Mouse (Mus musculus): ENCODE results near the gene Aff3.

The Aff3 gene

GRCm38 (mm10) chr1:38201796-38202195, 463.0 kb downstream of the Aff3 start:
- in situ Hi-C loops (cut with MboI; ENCODE audit: low pct_unique_long_range_greater_than_20kb in 1 of 2, low sequenced_read_pairs in 2 of 2, unreplicated experiment in 1 of 2): no loop called here

DNA sequence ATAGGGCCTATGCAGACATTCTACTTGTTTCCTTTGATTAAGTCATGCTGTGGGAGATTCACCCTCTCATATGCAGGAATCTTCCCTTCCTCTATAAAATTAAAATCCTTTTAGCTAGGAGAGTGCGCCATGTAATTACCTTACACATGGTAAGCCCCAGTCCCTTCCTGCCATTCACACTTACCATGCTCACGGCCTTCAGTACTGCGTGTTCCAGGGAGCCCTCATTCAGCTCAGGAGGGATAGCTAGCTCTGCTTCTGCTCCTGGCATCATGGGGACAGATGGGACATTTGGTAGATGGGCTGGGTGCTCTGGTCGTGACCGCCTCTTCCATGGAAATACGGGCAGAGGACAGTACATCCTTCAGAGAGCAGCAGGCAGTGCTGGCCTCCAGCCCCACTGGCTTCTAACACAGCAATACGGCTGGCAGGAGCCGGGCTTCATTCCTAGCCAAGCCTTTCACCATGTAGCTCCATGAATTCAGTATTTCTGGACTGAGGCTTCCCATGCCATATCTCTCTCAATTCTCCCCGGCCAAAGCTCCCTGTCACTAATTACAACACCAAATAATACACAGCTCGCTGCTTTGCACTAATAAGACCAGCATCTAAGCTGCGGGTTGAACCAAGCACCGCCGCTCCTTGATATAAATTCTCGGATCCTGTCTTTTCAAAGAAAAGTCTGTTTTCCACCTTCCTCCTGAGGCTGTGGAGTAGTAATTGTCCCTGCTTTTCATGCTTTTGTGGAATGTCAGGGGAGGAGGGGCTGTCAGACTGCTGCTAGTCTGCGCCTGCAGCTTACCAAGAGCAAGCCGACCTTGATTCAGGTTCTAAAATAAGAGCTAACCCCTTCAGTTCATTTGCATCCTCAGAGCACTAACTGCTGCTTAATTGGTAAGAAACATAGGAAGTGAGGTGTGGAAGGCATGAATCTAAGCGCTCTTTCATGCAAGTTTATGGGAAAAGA, 464.8 kb downstream of the Aff3 start:
- in situ Hi-C loops (cut with MboI; ENCODE audit: low pct_unique_long_range_greater_than_20kb in 1 of 2, low sequenced_read_pairs in 2 of 2, unreplicated experiment in 1 of 2): loop anchor here (25.0 kb wide), 1 partner anchor 562 kb away; no protein-coding TSS in a partner anchor

DNA sequence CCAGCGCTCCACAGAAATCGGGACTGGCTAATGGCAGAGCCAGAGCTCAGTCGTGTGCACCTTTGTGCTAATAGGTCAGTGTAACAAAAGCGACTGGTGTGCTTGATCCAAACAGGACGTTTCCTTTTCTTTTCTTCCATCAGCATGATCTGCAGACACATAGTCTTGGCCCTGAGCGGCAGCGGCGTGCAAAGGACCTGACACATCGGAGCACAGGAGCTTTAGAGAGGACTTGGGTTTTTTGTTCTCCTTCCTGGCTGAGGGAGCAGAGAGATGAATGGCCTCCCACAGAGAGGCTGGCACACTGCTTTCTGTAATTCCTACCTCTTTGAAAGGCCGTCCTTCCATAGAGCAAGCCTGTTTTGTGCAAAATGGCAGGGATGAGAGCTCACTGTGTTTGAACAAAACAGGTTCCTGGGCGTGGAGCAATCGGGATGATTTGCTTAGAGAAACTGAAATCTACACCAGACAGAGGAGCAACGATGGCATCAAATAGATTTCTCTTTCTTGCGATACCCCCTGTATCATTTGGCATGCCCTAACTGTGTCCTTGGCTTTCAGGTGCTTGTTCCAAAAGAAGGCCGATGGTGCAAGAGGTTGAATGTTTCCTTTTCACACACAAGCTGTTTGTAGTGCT, 466.2 kb downstream of the Aff3 start:
- in situ Hi-C loops (cut with MboI; ENCODE audit: low pct_unique_long_range_greater_than_20kb in 1 of 2, low sequenced_read_pairs in 2 of 2, unreplicated experiment in 1 of 2): loop anchor here (25.0 kb wide), 1 partner anchor 564 kb away; no protein-coding TSS in a partner anchor

DNA sequence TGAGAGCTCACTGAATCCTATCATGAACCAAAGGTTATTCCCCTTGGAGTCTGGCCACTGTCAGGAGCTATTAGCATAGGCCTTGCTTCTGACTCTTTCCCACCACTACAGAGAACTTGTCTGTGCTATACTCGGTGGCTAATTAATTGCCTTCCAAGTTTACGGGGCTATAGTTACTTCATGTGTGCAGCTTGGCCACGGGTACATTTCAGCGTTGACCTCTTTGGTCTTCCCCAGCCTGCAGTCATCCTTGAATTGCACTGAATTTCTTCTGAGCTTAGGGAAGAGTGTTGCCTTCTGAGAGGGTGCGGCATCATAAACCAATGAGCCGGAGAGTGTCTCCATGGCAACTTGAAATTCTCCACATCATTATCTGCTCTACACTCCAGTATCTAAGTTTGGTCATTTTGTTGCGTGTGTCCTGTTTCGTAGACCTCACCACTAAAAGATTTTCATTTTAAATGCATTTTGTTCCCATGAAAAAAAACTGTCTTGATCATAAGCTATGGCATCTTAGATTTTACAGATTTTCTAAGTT, 467.5 kb downstream of the Aff3 start:
- in situ Hi-C loops (cut with MboI; ENCODE audit: low pct_unique_long_range_greater_than_20kb in 1 of 2, low sequenced_read_pairs in 2 of 2, unreplicated experiment in 1 of 2): loop anchor here (25.0 kb wide), 1 partner anchor 565 kb away; no protein-coding TSS in a partner anchor

DNA sequence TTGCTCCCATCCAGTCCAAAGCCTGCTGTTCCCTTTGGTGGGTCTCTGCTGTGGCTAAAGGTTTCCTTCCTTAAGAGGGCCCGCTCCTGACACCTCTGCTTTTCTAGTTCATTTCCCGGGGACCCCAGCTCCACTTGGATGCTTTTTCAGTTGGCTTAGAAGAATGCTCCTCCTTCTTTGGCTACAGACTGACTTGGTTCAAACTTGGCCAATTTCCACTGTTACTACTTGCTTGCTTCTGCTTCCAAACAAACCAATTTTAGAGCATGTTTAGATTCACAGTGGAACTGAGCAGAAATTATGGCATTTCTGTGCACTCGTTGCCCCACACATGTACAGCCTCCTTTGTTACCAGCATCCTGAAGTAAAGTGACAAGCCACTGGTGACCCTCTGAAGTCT, 469.0 kb downstream of the Aff3 start:
- in situ Hi-C loops (cut with MboI; ENCODE audit: low pct_unique_long_range_greater_than_20kb in 1 of 2, low sequenced_read_pairs in 2 of 2, unreplicated experiment in 1 of 2): loop anchor here (25.0 kb wide), 1 partner anchor 567 kb away; no protein-coding TSS in a partner anchor

DNA sequence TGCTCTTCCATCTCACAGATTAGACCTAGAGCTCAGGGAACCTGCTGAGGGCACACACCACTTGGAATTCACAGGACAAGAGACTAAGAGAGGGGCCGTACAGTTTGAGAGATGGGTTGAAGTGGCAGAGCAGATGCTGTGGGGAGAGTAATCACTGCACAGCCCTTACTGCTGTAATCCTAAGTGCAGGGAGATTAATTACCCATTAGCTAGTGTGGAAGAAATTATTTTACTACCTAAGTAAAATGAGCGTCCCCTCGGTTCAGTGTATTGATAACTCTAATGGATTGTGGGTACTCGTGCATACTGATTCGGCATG, 478.6 kb downstream of the Aff3 start:
- in situ Hi-C loops (cut with MboI; ENCODE audit: low pct_unique_long_range_greater_than_20kb in 1 of 2, low sequenced_read_pairs in 2 of 2, unreplicated experiment in 1 of 2): loop anchor here (25.0 kb wide), 1 partner anchor 576 kb away; no protein-coding TSS in a partner anchor

GRCm38 (mm10) chr1:38185517-38186226, 479.1 kb downstream of the Aff3 start:
- in situ Hi-C loops (cut with MboI; ENCODE audit: low pct_unique_long_range_greater_than_20kb in 1 of 2, low sequenced_read_pairs in 2 of 2, unreplicated experiment in 1 of 2): loop anchor here (25.0 kb wide), 1 partner anchor 577 kb away; no protein-coding TSS in a partner anchor

DNA sequence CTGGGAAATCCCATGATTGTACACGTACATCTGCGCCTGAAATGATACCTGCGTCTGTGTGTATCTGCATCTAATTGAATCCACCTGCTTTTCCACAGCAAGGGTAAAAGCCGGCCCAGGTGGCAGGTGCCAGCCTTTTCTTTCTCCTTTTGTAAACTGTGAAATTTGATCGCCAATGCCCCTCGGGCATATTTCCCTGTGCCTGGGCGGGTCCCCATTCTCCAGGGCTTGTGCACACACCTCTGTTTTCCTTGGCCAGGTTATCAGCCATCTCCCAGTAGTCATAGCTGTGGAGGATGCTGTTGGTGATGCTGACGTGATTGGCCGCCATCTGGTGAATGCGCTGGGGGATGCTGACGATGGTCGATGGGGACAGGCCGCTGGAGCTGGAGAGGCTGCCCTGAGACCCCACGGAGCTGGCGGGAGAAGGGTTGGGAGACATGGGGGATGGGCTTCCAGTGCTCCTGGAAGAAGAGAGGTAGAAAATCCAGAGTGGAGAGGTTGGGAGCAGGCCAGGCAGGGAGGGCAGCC, 483.7 kb downstream of the Aff3 start:
- in situ Hi-C loops (cut with MboI; ENCODE audit: low pct_unique_long_range_greater_than_20kb in 1 of 2, low sequenced_read_pairs in 2 of 2, unreplicated experiment in 1 of 2): loop anchor here (25.0 kb wide), 1 partner anchor 581 kb away; no protein-coding TSS in a partner anchor

- in situ Hi-C loops (cut with MboI; ENCODE audit: low pct_unique_long_range_greater_than_20kb in 1 of 2, low sequenced_read_pairs in 2 of 2, unreplicated experiment in 1 of 2): loop anchor here (25.0 kb wide), 1 partner anchor 583 kb away; no protein-coding TSS in a partner anchor
Observed at GRCm38 (mm10) chr1:38178929-38179328, 485.8 kb downstream of the Aff3 start.

DNA sequence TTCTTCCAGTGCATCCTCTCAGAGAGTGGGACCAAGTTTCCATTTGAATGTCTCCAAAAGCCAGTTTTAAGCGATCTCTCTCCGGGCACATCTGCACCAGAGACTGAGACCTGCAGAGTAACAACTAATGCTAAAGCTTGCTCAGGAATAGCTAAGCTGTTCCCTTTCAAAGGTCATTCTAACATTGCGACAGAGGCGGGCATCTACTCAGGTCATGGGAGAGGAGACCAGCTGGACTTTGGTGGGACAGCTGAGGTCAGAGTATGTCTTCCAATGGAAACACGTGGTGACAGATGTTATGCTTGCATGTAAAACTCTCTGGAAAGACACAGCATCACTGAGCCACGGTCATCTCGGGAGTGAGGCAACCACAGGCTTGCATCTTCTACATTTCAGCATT, 488.7 kb downstream of the Aff3 start:
- in situ Hi-C loops (cut with MboI; ENCODE audit: low pct_unique_long_range_greater_than_20kb in 1 of 2, low sequenced_read_pairs in 2 of 2, unreplicated experiment in 1 of 2): loop anchor here (25.0 kb wide), 1 partner anchor 586 kb away; no protein-coding TSS in a partner anchor

GRCm38 (mm10) chr1:38171874-38172273, 492.9 kb downstream of the Aff3 start:
- in situ Hi-C loops (cut with MboI; ENCODE audit: low pct_unique_long_range_greater_than_20kb in 1 of 2, low sequenced_read_pairs in 2 of 2, unreplicated experiment in 1 of 2): no loop called here

- in situ Hi-C loops (cut with MboI; ENCODE audit: low pct_unique_long_range_greater_than_20kb in 1 of 2, low sequenced_read_pairs in 2 of 2, unreplicated experiment in 1 of 2): no loop called here
Observed at GRCm38 (mm10) chr1:38165696-38166095, 499.1 kb downstream of the Aff3 start.

DNA sequence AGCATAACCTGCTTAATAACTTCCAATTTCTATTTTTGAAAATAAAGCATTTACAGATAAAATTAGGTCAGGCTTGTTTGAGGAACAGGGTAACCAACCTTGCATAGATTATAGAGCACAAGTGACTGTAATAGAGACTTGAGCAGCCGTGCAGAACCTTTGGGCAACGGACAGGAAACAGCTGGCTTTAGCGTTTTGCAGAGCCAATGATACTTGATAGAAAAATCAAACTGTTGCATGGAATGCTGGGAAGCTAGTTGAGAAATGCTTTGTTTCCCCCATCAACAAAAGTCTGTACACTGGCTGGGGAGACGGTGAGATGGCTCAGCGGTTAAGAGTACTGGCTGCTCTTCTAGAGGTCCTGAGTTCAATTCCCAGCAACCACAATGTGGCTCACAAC, 514.7 kb downstream of the Aff3 start:
- in situ Hi-C loops (cut with MboI; ENCODE audit: low pct_unique_long_range_greater_than_20kb in 1 of 2, low sequenced_read_pairs in 2 of 2, unreplicated experiment in 1 of 2): no loop called here

GRCm38 (mm10) chr1:38146008-38146407, 518.7 kb downstream of the Aff3 start:
- in situ Hi-C loops (cut with MboI; ENCODE audit: low pct_unique_long_range_greater_than_20kb in 1 of 2, low sequenced_read_pairs in 2 of 2, unreplicated experiment in 1 of 2): no loop called here

DNA sequence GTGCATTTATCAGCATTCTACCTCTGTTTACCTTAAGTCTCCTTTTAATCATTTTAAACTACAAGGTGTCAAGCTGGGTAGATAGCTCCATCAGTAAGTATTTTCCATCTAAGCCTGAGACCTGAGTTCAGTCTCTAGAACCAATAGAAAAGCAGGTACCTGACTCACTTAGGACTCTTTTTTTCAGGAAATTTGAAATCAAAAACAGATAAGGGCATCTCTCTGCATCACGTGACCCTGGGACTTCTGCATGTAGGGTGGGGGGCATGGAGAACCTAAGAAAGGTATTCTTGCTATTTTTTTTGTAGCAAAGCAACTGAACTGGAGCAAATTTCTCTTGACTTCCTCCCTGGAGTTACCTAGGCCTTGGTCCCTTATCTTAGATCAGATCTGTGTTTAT, 523.4 kb downstream of the Aff3 start:
- in situ Hi-C loops (cut with MboI; ENCODE audit: low pct_unique_long_range_greater_than_20kb in 1 of 2, low sequenced_read_pairs in 2 of 2, unreplicated experiment in 1 of 2): no loop called here

- in situ Hi-C loops (cut with MboI; ENCODE audit: low pct_unique_long_range_greater_than_20kb in 1 of 2, low sequenced_read_pairs in 2 of 2, unreplicated experiment in 1 of 2): no loop called here
Observed at GRCm38 (mm10) chr1:38140911-38141310, 523.8 kb downstream of the Aff3 start.

GRCm38 (mm10) chr1:38139396-38139795, 525.4 kb downstream of the Aff3 start:
- in situ Hi-C loops (cut with MboI; ENCODE audit: low pct_unique_long_range_greater_than_20kb in 1 of 2, low sequenced_read_pairs in 2 of 2, unreplicated experiment in 1 of 2): no loop called here

GRCm38 (mm10) chr1:38132942-38133341, 531.8 kb downstream of the Aff3 start:
- in situ Hi-C loops (cut with MboI; ENCODE audit: low pct_unique_long_range_greater_than_20kb in 1 of 2, low sequenced_read_pairs in 2 of 2, unreplicated experiment in 1 of 2): no loop called here
